Mouse (Mus musculus): ENCODE results near the gene Fhl5. TPM values are rescaled to one million over a fixed set of nuclear protein-coding genes. Genes with fewer than 3 reads are reported as not detected.

The Fhl5 gene
- polyA plus RNA-seq, 1 experiment from 2014 or later: not detected

- H3K27me3 ChIP-seq (ENCODE audit: poor library complexity, severe bottlenecking): no peaks in the 10 kb centered on the region
- DNase-seq (ENCODE audit: extremely low spot score, low spot score): no peak
- 64% methylated on average over 5 of the region's 5 CpGs for WGBS
- no peaks in the 10 kb centered on the region for H3K9me3 ChIP-seq
- no peak overlapping the region for H3K4me3 ChIP-seq
- H3K4me1 ChIP-seq: no peaks in the 10 kb centered on the region
- no peak overlapping the region for H3K27ac ChIP-seq
- no peaks in the 10 kb centered on the region for H3K36me3 ChIP-seq (replicated peaks)
These were observed 29.2 kb downstream of the Fhl5 start for GRCm38 (mm10) chr4:25213451-25213850.

- H3K27me3 ChIP-seq (ENCODE audit: poor library complexity, severe bottlenecking): no peaks in the 10 kb centered on the region
- 82% methylated on average over 4 of the region's 4 CpGs for WGBS
These were observed 36.5 kb downstream of the Fhl5 start for GRCm38 (mm10) chr4:25206166-25206565.

GRCm38 (mm10) chr4:25197310-25197709 is 45.4 kb downstream of the Fhl5 start:
- no peaks in the 10 kb centered on the region for H3K36me3 ChIP-seq (replicated peaks)
- no peak for DNase-seq (ENCODE audit: extremely low spot score, low spot score)
- H3K27me3 ChIP-seq (ENCODE audit: poor library complexity, severe bottlenecking): no peaks in the 10 kb centered on the region
- H3K27ac ChIP-seq: no peak overlapping the region
- no peaks in the 10 kb centered on the region for H3K4me1 ChIP-seq
- H3K4me3 ChIP-seq: no peak overlapping the region
- WGBS: 83% methylated on average over 1 of the region's 1 CpGs
- no peaks in the 10 kb centered on the region for H3K9me3 ChIP-seq

More at GRCm38 (mm10) chr4:25206166-25206565, 36.5 kb downstream of the Fhl5 start:
- no peak for DNase-seq (ENCODE audit: extremely low spot score, low spot score)
- Histone ChIP-seq H3K27ac (no peak overlapping the region), H3K4me3 (no peak overlapping the region), H3K4me1 (no peaks in the 10 kb centered on the region), H3K36me3 (replicated peaks) (no peaks in the 10 kb centered on the region), H3K9me3 (no peaks in the 10 kb centered on the region)

GRCm38 (mm10) chr4:25179617-25180208 is 63.0 kb downstream of the Fhl5 start:
- H3K27me3 ChIP-seq (ENCODE audit: poor library complexity, severe bottlenecking): no peaks in the 10 kb centered on the region
- no peak overlapping the region for H3K4me3 ChIP-seq
- 70% methylated on average over 4 of the region's 4 CpGs for WGBS
- DNase-seq (ENCODE audit: extremely low spot score, low spot score): no peak
- H3K9me3 ChIP-seq: no peaks in the 10 kb centered on the region
- no peak overlapping the region for H3K27ac ChIP-seq
- no peaks in the 10 kb centered on the region for H3K36me3 ChIP-seq (replicated peaks)
- H3K4me1 ChIP-seq: no peaks in the 10 kb centered on the region

Other genes with a start within 250 kb of the Fhl5 start
- gene Ufl1, start 38.9 kb upstream of the Fhl5 start, polyA plus RNA-seq (2016; fragmentation: Nextera tagmentation; extraction: Ambion mirVana): 38.4 and 40.2 TPM in 2 replicates

All from forebrain, embryonic 10.5 days (tissue).